Mouse (Mus musculus): ENCODE measurements around the gene Lasp1. TPM values are rescaled to one million over a fixed set of nuclear protein-coding genes. Genes with fewer than 3 reads are reported as not detected.
A peak's percentile ranks its signal among the peaks of the same experiment; 100 is the strongest.
"Not testable (repeated sequence)": the region's sequence is repeated elsewhere in the genome, so short reads cannot be mapped to it uniquely, and the experiment has no call there.

The Lasp1 gene
- polyA plus RNA-seq, 1 experiment from 2014 or later, result 95.3 TPM

DNA sequence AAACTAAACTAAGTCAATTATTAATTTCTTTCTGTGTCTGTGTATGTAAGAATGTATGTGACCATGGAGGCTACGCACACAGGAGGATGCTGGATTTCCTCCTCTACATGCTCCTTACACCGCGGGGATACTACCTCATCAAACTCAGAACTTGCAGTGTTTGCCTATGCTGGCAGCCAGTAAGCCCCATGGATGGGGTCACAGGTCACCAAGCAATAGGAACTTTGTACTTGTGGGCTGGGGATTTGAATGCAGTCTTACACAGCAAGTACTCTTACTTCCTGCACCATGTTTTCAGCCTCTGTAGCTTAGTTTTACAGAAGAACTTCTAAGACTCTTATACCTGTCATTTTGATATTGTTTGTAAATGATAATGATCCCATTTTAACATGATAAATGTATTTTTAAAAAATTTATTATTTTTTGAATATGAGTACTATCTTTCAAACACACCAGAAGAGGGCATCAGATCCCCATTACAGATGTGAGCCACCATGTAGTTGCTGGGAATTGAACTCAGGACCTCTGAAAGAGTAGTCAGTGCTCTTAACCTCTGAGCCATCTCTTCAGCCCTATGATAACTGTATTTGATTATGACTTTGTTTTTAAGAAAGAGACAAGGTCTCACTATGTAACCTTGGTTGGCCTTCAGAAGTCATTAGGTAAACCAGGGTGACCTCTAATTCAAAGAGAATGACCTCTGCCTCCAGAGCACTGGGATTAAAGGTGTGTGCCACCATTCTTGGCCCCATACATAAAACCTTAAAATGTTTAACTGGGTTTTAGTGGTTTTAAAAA lies 67.5 kb downstream of the Lasp1 start:
- Histone ChIP-seq H3K4me2 (no peak overlapping the region), H3K27ac (no peak overlapping the region), H3K9ac (no peak overlapping the region), H3K4me3 (no peak overlapping the region), H3K9me3 (replicated peaks) (no peaks in the 10 kb centered on the region), H3K27me3 (no peaks in the 10 kb centered on the region), H3K4me1 (no peaks in the 10 kb centered on the region), H3K36me3 (ENCODE audit: poor library complexity, severe bottlenecking) (no peaks in the 10 kb centered on the region)
- 96% methylated on average over 3 of the region's 3 CpGs for WGBS
- ATAC-seq, result no peak

DNA sequence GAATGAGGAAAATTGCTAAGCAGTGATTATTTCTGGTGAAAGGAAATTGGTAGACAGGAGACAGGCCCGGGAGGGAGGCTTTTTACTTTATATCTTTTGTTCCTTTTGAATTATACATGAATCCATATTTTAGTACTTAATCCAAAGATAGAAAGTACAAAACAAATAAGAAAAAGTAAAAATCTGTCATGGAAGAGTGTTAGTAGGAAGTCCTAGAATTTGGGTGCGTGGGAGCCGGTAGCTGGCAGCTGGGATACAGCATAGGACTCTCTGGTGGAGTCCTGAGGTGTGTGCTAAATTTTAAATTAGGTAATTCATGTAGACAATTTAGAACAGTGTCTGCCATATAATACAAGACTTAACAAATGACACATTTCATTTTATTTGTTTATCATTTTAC lies 68.8 kb downstream of the Lasp1 start:
- Histone ChIP-seq H3K27me3 (no peaks in the 10 kb centered on the region), H3K9me3 (replicated peaks) (no peaks in the 10 kb centered on the region), H3K36me3 (ENCODE audit: poor library complexity, severe bottlenecking) (no peaks in the 10 kb centered on the region), H3K4me2 (no peak overlapping the region), H3K9ac (no peak overlapping the region), H3K4me3 (no peak overlapping the region), H3K4me1 (no peaks in the 10 kb centered on the region), H3K27ac (no peak overlapping the region)
- WGBS, result 90% methylated on average over 3 of the region's 3 CpGs
- ATAC-seq, result no peak

DNA sequence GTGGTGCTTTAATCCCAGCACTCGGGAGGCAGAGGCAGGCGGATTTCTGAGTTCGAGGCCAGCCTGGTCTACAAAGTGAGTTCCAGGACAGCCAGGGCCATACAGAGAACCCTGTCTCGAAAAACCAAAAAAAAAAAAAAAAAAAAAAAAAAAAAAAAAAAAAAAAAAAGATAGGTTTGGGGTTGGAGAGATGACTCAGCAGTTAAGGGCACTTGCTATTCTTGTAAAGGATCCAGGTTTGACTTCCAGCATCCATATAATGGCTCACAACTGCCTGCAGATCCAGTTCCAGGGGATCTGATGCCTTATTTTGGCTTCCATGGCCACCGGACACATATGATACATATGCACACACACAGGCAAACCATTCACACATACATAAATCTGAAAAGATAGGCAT lies 73.6 kb downstream of the Lasp1 start:
- not testable (repeated sequence) for H3K9ac ChIP-seq; H3K9me3 ChIP-seq (replicated peaks); ATAC-seq; H3K4me2 ChIP-seq; H3K27ac ChIP-seq; H3K4me3 ChIP-seq; H3K36me3 ChIP-seq (ENCODE audit: poor library complexity, severe bottlenecking); H3K4me1 ChIP-seq; H3K27me3 ChIP-seq
- 87% methylated on average over 5 of the region's 5 CpGs for WGBS

DNA sequence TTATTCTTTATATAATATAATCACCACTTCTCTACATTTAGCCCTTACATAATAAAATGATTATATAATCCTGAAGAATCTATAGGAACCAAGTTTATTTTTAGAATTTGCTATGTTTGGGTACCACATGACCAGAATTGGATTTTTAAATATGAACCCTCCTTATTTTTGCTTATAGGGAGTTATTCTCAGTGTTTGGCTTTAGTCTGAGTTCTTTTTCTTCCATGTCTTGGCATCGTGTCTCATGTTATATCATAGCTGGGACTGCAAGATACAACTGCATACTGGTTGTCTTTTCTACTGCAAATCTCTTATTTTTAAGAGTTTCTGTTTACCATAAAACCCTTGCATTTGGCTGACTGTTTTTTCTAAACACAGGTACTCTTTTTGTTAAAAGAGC lies 75.6 kb downstream of the Lasp1 start:
- no peaks in the 10 kb centered on the region for H3K4me1 ChIP-seq
- no peaks in the 10 kb centered on the region for H3K27me3 ChIP-seq
- H3K36me3 ChIP-seq (ENCODE audit: poor library complexity, severe bottlenecking), result no peaks in the 10 kb centered on the region
- H3K27ac ChIP-seq, result no peak overlapping the region
- whole genome bisulfite sequencing, result 93% methylated on average over 1 of the region's 1 CpGs
- no peak overlapping the region for H3K9ac ChIP-seq
- ATAC-seq, result no peak
- H3K9me3 ChIP-seq (replicated peaks), result no peaks in the 10 kb centered on the region
- H3K4me3 ChIP-seq, result no peak overlapping the region
- no peak overlapping the region for H3K4me2 ChIP-seq

DNA sequence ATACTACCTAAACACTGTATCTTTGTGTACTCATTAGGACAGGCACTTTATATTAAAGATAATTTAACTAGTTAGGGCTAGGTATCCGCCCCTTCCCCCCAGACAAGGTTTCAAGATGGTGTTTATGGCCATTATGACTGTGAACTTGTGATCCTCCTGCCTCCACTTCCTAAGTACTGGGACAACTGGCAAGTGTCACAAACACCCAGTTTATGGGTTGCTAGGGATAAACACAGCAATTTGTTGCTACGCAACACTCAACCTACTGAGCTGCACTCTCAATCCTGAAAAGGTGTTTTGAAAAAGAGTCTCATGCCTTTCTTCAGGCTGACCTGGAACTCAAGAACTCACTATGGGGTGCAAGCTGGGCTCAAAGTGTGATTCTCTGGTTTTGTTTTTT lies 78.5 kb downstream of the Lasp1 start:
- WGBS, result 89% methylated on average over 2 of the region's 2 CpGs
- H3K4me2 ChIP-seq, result no peak overlapping the region
- no peaks in the 10 kb centered on the region for H3K4me1 ChIP-seq
- no peak overlapping the region for H3K9ac ChIP-seq
- H3K9me3 ChIP-seq (replicated peaks), result no peaks in the 10 kb centered on the region
- H3K4me3 ChIP-seq, result no peak overlapping the region
- no peak for ATAC-seq
- H3K27me3 ChIP-seq, result no peaks in the 10 kb centered on the region
- H3K36me3 ChIP-seq (ENCODE audit: poor library complexity, severe bottlenecking), result no peaks in the 10 kb centered on the region
- no peak overlapping the region for H3K27ac ChIP-seq

DNA sequence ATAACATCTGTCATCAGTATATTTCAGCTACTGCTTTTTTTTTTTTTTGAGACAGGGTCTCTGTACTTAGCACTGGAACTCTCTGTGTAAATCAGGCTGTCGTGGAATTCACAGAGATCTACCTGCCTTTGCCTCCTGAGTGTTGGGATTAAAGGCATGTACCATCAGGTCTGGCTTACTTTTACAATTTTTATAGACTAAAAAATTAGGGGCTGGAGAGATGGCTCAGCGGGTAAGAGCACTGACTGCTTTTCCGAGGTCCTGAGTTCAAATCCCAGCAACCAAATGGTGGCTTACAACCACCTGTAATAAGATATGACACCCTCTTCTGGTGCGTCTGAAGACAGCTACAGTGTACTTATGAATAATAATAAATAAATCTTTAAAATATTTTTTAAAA lies 81.6 kb downstream of the Lasp1 start:
- no peak for ATAC-seq
- no peak overlapping the region for H3K4me2 ChIP-seq
- H3K27me3 ChIP-seq, result no peaks in the 10 kb centered on the region
- H3K4me3 ChIP-seq, result no peak overlapping the region
- H3K36me3 ChIP-seq (ENCODE audit: poor library complexity, severe bottlenecking), result no peaks in the 10 kb centered on the region
- H3K4me1 ChIP-seq, result no peaks in the 10 kb centered on the region; the same call in 1 of the 2 replicates
- WGBS, result 93% methylated on average over 4 of the region's 4 CpGs
- H3K27ac ChIP-seq, result no peak overlapping the region
- H3K9ac ChIP-seq, result no peak overlapping the region
- no peaks in the 10 kb centered on the region for H3K9me3 ChIP-seq (replicated peaks)

DNA sequence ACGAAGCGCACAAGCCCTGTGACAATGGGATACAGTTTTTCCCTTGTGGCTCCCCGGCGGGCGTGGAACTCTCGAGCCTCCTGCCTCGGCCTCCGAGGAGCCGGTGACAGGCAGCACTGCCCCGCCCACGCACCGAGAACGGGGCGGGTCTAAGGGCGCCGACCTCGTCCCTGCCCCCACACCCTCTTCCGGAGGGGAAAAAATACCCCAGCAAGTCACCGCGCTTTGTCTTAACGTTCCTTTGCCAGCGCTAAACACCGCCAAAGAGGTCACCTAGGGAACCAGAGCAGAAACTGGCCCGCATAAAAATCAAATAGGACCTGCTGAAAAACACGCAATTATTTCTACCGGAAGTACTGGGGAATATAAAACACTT lies 84.7 kb downstream of the Lasp1 start:
- peak overlapping the region; percentile 62 for H3K4me2 ChIP-seq

DNA sequence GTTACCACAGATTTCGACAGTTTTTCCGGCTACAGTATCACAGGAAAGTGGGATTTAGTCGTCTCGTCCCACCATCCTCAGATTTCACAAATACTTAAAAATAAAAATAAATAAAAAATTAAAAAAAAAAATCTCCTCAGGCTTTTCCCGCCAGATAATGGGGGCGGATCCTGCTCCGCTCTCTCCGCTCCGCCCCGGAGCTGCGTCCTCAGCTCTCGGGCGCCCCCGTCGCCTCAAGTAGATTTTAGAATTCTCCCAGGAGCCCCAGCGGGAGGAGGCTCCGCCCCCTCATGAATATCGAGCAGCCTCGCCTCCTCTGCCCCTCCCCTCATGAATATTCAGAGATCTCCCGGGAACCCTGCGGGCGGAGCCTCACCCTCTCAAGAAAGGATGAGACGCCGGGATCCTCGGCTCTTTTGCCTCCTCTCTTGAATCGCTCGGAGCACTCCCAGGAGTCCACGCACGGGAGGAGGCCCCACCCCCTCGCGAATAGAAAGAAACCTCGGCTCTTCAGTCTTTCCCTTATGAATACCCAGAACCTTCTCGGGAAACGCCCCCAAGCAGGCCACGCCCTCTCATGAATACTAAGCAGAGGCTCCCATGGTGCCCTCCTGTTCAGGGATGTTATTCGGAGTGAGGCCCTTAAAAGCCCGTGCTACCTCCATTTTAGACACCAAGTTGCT lies 85.3 kb downstream of the Lasp1 start, which contains the start of gene Fbxo47:
Gene Fbxo47, minus strand, starts transcription at position 237 of the 683 bp plus-strand sequence.
- ATAC-seq, result peak; percentile 97
- Histone ChIP-seq H3K27ac (peak within 1 kb of the TSS; percentile 80), H3K9me3 (replicated peaks) (no peaks in the 10 kb centered on the region), H3K27me3 (no peaks in the 10 kb centered on the region), H3K4me2 (peak within 1 kb of the TSS; percentile 62), H3K4me3 (peak within 1 kb of the TSS; percentile 58), H3K4me1 (no peaks in the 10 kb centered on the region; the same call in 1 of the 2 replicates), H3K9ac (peak within 1 kb of the TSS; percentile 53), H3K36me3 (ENCODE audit: poor library complexity, severe bottlenecking) (no peaks in the 10 kb centered on the region)
- WGBS, result under 1% methylated on average over 37 of the region's 37 CpGs

More for the DNA sequence above, 84.7 kb downstream of the Lasp1 start:
- Histone ChIP-seq H3K9me3 (replicated peaks) (no peaks in the 10 kb centered on the region), H3K27ac (peak overlapping the region; percentile 74), H3K27me3 (no peaks in the 10 kb centered on the region), H3K9ac (peak overlapping the region; percentile 53), H3K4me3 (peak overlapping the region; percentile 58), H3K4me1 (no peaks in the 10 kb centered on the region; the same call in 1 of the 2 replicates), H3K36me3 (ENCODE audit: poor library complexity, severe bottlenecking) (no peaks in the 10 kb centered on the region)
- 2% methylated on average over 26 of the region's 26 CpGs for WGBS
- ATAC-seq, result peak; percentile 32; the same call in 1 of the 2 replicates

DNA sequence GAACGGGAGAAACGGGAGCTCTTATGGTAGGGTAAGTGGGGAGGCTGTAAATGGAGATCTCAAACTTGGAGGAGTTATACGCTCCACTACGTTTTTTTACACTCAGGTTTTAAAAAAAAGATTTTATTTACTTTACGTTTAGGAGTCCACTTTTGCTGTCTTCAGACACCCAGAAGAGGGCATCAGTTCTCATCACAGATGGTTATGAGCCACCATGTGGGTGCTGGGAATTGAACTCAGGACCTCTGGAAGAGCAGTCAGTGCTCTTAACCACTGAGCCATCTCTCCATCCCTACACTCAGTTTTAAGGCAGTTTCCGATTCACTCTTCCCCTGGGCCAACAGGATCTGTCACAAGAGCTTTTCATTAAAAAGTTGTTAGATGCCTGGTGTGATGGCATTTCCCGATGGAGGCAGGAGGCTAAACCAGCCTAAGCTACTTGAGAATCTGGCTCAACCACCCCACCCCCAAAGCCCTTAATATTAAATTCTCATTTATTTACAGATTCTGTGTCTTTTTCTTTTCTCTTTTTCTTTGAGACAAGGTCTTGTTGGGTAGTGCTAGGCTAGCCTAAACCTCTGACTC lies 85.9 kb downstream of the Lasp1 start:
- H3K4me3 ChIP-seq, result peak overlapping the region; percentile 58
- peak overlapping the region; percentile 80 for H3K27ac ChIP-seq
- peak; percentile 17 for ATAC-seq
- H3K9me3 ChIP-seq (replicated peaks), result no peaks in the 10 kb centered on the region
- WGBS, result 29% methylated on average over 7 of the region's 7 CpGs
- 0 out of 2 replicates have a peak overlapping the region, but pooled peaks have one; percentile 9 for H3K9ac ChIP-seq
- H3K27me3 ChIP-seq, result no peaks in the 10 kb centered on the region
- H3K4me1 ChIP-seq, result no peaks in the 10 kb centered on the region; the same call in 1 of the 2 replicates
- H3K36me3 ChIP-seq (ENCODE audit: poor library complexity, severe bottlenecking), result no peaks in the 10 kb centered on the region
- H3K4me2 ChIP-seq, result peak overlapping the region; percentile 62

DNA sequence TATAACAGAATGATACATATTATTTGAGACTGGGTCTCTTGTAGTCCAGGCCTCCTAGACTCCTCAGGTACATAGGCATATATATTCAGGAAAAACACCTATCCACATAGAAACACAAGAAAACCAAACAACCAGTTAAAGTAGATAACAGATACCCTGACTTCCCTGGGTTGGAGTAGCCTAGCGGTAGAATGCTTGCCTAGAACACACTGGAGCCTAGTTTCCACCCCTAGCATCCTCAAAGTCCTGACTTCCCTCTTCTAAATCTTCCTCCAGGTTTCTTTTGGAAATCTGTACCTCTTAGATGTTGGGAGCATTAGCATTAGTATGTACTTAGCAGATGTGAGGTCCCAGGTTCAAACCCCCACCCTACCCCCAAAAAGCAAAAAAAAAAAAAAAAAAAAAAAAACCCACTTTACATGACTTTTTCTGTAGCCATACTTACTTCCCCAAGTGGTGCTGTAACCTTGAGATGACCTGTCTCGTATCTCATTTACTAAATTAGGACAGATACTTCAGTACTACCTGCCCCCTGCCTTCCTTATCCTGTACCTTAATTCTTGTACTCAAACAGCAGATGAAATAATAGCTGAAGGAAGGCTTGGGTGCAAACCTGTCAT lies 86.6 kb downstream of the Lasp1 start:
- ATAC-seq, result no peak
- H3K4me2 ChIP-seq, result no peak overlapping the region
- H3K27me3 ChIP-seq, result no peaks in the 10 kb centered on the region
- no peak overlapping the region; the same call in 1 of the 2 replicates for H3K27ac ChIP-seq
- H3K36me3 ChIP-seq (ENCODE audit: poor library complexity, severe bottlenecking), result no peaks in the 10 kb centered on the region
- H3K4me1 ChIP-seq, result no peaks in the 10 kb centered on the region; the same call in 1 of the 2 replicates
- WGBS, result 97% methylated on average over 2 of the region's 2 CpGs
- no peaks in the 10 kb centered on the region for H3K9me3 ChIP-seq (replicated peaks)
- H3K4me3 ChIP-seq, result no peak overlapping the region
- no peak overlapping the region for H3K9ac ChIP-seq
